Mouse (Mus musculus) hindbrain, embryonic 14.5 days (tissue): ENCODE data around the gene Plau. TPM values are rescaled to one million over a fixed set of nuclear protein-coding genes. Genes with fewer than 3 reads are reported as not detected.

Experiments
- ATAC-seq: fragments of 200-750 bp; cut with Nextera tagmentation; 2 replicates; pipeline ENCODE4 v1.8.0; 2017; ENCODE audit warnings: moderate number of reproducible peaks, mild to moderate bottlenecking, moderate TSS enrichment, moderate library complexity; ENCODE audit not compliant: low FRiP score
- DNase-seq: peaks from one replicate; pipeline ENCODE4 v3.0.0-alpha.2; 2015; ENCODE audit warnings: low spot score
- H3K27ac ChIP-seq: fragments of 300-500 bp; sonication (generic); 2 replicates; pipeline ENCODE4 v1.5.1; 2014; ENCODE audit warnings: mild to moderate bottlenecking, moderate library complexity
- H3K27me3 ChIP-seq: fragments of 300-500 bp; sonication (generic); 2 replicates; pipeline ENCODE4 v1.6.1; 2014; ENCODE audit warnings: mild to moderate bottlenecking, low read length, mixed read lengths; ENCODE audit not compliant: control insufficient read depth, insufficient read depth
- H3K36me3 ChIP-seq: fragments of 300-500 bp; sonication (generic); replicated peaks from 2 replicates; pipeline ENCODE4 v1.6.1; 2014; ENCODE audit not compliant: control insufficient read depth, insufficient read depth
- H3K4me1 ChIP-seq: fragments of 300-500 bp; sonication (generic); replicated peaks from 2 replicates; pipeline ENCODE4 v1.6.1; 2014; ENCODE audit warnings: antibody characterized with exemption, low read length, mixed read lengths; ENCODE audit not compliant: control insufficient read depth, insufficient read depth
- H3K4me2 ChIP-seq: fragments of 300-500 bp; sonication (generic); replicated peaks from 2 replicates; pipeline ENCODE4 v1.6.1; 2014; ENCODE audit warnings: mild to moderate bottlenecking, moderate library complexity
- H3K4me3 ChIP-seq: fragments of 300-500 bp; sonication (generic); replicated peaks from 2 replicates; pipeline ENCODE4 v1.5.1; 2014; ENCODE audit warnings: mild to moderate bottlenecking, low read length
- H3K9ac ChIP-seq: fragments of 300-500 bp; sonication (generic); 2 replicates; pipeline ENCODE4 v1.6.1; 2014
- H3K9me3 ChIP-seq: fragments of 300-500 bp; sonication (generic); 2 replicates; pipeline ENCODE4 v1.6.1; 2016; ENCODE audit warnings: low read length; ENCODE audit not compliant: control insufficient read depth
- WGBS: fragments of 180-500 bp; shearing (Covaris S2); extraction: QIAGEN DNeasy Blood & Tissue Kit; methylation state at CpG from one replicate; pipeline ENCODE4 v1.1.7; 2014; 5-methylcytosine and 5-hydroxymethylcytosine counted together
- polyA plus RNA-seq: library from polyadenylated mRNA; unstranded; fragments of >200 nt; fragmentation: Nextera tagmentation; extraction: Ambion mirVana; gene quantifications from 2 replicates; pipeline ENCODE4 v1.2.1, GENCODE M21; 2014

Gene Plau
- polyA plus RNA-seq, 1 experiment from 2014 or later: 0.27 TPM

- DNase-seq (no peak), ATAC-seq (no peak)
- Histone ChIP-seq H3K27me3 (no peaks in the 10 kb centered on the region), H3K4me1 (no peaks in the 10 kb centered on the region), H3K4me2 (no peak overlapping the region), H3K36me3 (no peaks in the 10 kb centered on the region), H3K4me3 (no peak overlapping the region), H3K9ac (no peak overlapping the region), H3K9me3 (no peaks in the 10 kb centered on the region), H3K27ac (no peak overlapping the region)
- WGBS: 75% methylated on average over 4 of the region's 4 CpGs
Observed at GRCm38 (mm10) chr14:20849753-20850152, 13.3 kb downstream of the Plau start.

DNA sequence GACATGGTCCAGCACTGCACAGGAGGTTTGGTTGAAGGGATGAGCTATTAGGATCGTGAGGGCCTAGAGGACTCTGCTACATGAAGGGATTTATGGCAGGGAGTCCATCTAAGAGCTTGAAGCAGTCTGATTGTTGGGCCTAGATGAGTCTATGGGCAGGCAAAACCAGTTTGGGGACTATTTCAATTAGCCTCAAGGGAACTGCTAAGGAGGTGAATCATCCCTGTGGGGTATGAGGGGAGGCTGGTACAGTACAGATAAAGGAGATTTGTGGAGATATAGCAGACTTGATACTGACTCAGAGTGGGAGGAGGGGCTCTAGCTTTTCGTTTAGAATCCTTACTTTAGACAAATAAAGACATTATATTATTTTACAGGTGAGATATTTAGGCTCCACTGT is 14.0 kb downstream of the Plau start:
- ATAC-seq (no peak), DNase-seq (no peak)
- Histone ChIP-seq H3K4me1 (no peaks in the 10 kb centered on the region), H3K27ac (no peak overlapping the region), H3K27me3 (no peaks in the 10 kb centered on the region), H3K9me3 (no peaks in the 10 kb centered on the region), H3K4me3 (no peak overlapping the region), H3K36me3 (no peaks in the 10 kb centered on the region), H3K4me2 (no peak overlapping the region), H3K9ac (no peak overlapping the region)
- 85% methylated on average over 2 of the region's 2 CpGs for WGBS

DNA sequence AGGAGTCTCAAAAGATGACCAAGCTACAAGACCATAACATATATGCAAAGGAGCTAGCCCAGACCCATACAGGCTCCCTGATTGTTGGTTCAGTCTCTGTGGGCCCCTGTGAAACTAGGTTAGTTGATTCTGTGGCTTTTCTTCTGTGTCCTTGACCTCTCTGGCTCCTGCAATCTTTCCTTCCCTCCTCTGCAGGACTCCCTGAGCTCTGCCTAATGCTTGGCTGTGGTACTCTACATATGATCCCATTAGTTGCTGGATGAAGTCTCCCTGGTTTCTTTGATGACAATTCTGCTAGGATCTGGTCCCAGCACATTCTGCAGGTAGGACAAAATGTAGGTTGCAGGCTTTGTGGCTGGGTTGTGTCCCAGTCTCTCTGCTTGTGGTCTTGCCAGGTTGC is 15.3 kb downstream of the Plau start:
- Histone ChIP-seq H3K4me1 (no peaks in the 10 kb centered on the region), H3K9ac (no peak overlapping the region), H3K9me3 (no peaks in the 10 kb centered on the region), H3K27ac (no peak overlapping the region), H3K36me3 (no peaks in the 10 kb centered on the region), H3K4me3 (no peak overlapping the region), H3K27me3 (no peaks in the 10 kb centered on the region), H3K4me2 (no peak overlapping the region)
- DNase-seq: no peak
- no peak for ATAC-seq

DNA sequence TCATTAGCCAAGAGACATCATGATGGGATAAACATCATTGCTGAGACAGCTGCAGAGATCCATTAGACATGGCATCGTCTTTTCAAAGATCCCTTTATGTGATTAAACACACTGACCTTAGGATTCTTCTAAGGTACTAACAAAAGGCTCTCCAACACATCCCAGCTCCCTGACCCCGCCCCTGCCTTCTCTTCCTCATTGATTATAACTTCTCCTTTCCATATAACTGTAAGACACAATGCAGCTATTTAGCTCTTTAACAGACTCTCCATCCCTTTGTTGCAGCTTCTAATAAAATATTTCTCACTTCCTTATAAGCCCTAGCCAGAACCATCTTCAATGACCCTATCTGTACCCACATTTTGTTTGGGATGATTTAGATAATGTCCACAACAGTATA is 24.7 kb downstream of the Plau start:
- Histone ChIP-seq H3K27ac (no peak overlapping the region), H3K4me2 (no peak overlapping the region), H3K9me3 (no peaks in the 10 kb centered on the region), H3K4me3 (no peak overlapping the region), H3K36me3 (no peaks in the 10 kb centered on the region), H3K27me3 (no peaks in the 10 kb centered on the region), H3K4me1 (no peaks in the 10 kb centered on the region), H3K9ac (no peak overlapping the region)
- no peak for ATAC-seq
- DNase-seq: no peak
- WGBS: 54% methylated on average over 2 of the region's 2 CpGs

DNA sequence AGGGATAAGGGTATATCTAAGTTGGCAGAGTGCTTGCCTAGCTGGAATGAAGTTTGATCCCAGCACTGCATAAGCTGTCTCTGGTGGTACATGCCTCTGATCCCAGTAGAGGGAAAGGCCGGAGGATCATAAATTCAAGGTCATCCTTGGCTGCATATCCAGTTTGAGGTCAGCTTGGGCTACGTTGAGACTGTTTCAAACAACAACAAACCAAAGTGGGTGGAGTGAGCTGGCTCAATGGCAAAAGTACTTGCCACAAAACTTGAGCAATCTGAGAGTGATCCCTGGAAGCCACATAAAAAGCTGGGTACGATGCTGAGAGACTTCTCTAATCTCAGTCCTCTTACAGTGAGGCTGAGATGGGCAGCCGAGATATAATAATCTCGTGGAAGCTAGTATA is 25.1 kb downstream of the Plau start:
- Histone ChIP-seq H3K27ac (no peak overlapping the region), H3K27me3 (no peaks in the 10 kb centered on the region), H3K4me1 (no peaks in the 10 kb centered on the region), H3K4me2 (no peak overlapping the region), H3K36me3 (no peaks in the 10 kb centered on the region), H3K4me3 (no peak overlapping the region), H3K9me3 (no peaks in the 10 kb centered on the region), H3K9ac (no peak overlapping the region)
- 84% methylated on average over 5 of the region's 5 CpGs for WGBS
- DNase-seq: no peak
- ATAC-seq: no peak

DNA sequence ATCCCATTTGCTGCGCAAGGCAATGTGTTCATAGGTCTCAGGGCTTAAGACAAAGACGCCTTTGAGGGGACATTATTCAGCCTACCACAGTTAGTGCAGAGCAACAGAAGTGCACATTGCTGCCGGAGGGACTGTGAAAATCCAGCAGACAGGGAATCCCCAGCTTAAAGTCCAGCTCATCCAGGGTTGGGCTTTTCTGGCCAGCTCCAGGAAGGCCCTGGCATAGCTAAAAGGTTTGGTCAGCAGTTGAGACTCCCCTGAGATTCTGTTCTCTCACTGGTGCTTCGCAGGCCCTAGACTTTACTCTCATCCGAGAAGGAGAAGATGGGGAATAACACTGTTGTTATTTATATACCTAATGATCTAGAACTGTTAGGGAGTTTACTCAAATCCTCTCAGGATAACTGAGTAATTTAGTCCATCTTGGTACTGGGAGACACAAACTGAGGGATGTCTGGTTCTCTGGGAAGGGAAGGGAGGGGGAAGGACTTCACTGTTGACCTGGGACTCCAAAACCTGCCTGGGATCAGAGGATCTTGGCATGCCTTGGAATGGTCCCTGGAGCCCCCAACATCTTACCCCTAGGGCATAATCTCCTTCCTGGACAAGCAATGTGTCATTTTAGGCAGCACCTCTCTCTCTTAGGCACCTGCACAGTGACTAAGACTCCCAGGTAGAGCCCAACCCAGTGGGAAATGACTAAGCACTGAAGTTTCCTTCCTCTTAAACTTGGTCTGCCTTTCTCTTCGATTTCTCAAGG is 27.0 kb downstream of the Plau start:
- H3K27me3 ChIP-seq: no peaks in the 10 kb centered on the region
- H3K9me3 ChIP-seq: no peaks in the 10 kb centered on the region
- no peak overlapping the region for H3K9ac ChIP-seq
- WGBS: 79% methylated on average over 6 of the region's 6 CpGs
- H3K4me2 ChIP-seq: no peak overlapping the region
- ATAC-seq: no peak
- DNase-seq: no peak
- H3K4me1 ChIP-seq: no peaks in the 10 kb centered on the region
- no peak overlapping the region for H3K4me3 ChIP-seq
- no peak overlapping the region for H3K27ac ChIP-seq
- no peaks in the 10 kb centered on the region for H3K36me3 ChIP-seq

DNA sequence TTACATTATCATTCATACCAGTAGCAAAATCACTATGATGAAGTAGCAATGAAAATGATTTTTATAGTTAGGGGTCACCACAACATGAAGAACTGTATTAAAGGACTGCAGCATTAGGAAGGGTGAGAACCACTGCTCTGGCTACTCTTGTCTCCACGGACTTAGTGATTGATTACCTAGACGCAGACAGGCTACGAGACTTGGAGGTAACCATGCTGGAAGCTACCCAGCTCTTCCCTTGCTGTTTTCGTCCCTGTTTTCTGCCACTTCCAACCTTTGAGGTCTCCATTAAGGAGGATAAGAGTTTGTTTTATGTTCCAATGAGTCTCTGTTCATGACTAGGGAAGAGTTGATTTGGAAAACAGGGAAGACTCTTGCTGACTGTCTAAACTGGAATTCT is 27.7 kb downstream of the Plau start:
- Histone ChIP-seq H3K27ac (no peak overlapping the region), H3K4me3 (no peak overlapping the region), H3K36me3 (no peaks in the 10 kb centered on the region), H3K4me2 (no peak overlapping the region), H3K27me3 (no peaks in the 10 kb centered on the region), H3K4me1 (no peaks in the 10 kb centered on the region), H3K9ac (no peak overlapping the region), H3K9me3 (no peaks in the 10 kb centered on the region)
- DNase-seq (no peak), ATAC-seq (no peak)
- 67% methylated on average over 4 of the region's 4 CpGs for WGBS

DNA sequence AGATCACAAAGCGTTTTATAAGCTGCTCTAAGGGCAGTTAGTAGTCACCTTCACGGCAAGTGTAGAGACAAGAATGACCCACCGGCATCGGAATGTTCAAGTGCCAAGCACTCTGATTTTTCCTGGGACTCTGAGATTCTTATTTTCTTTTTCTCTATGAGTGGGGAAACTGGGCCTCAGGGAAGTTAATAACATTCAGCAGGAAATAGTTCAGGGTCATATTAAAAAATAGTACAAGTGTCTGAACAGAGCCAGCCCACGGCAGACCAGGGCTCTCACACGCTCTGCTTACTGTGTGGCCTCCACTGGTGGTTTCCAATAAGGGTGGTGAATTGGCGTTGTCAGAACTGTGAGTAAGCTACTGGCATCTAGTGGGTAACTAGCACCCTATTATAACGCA is 29.1 kb downstream of the Plau start:
- DNase-seq: no peak
- WGBS: 92% methylated on average over 8 of the region's 8 CpGs
- Histone ChIP-seq H3K36me3 (no peaks in the 10 kb centered on the region), H3K9ac (no peak overlapping the region), H3K4me3 (no peak overlapping the region), H3K27ac (no peak overlapping the region), H3K4me1 (no peaks in the 10 kb centered on the region), H3K4me2 (no peak overlapping the region), H3K27me3 (no peaks in the 10 kb centered on the region), H3K9me3 (no peaks in the 10 kb centered on the region)
- ATAC-seq: no peak

DNA sequence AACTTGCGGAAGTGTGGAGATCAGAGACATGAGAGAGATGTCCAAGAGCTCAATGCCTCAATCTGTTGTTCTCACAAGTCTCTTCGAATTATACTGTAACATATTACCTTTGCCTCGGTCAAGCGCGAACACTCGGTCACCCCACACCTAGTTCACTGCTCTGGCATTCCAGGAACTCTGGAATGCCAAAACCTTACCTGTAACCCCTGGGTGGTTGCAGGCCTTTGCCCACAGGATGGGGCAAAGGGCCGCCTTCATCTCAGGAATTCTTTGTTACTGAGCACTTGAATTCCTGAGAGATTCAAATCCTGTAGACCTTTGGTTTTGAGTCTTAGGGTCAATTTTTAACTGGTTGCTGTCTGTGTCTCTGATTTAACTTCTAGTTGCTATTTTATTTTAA is 29.9 kb downstream of the Plau start:
- no peak for DNase-seq
- no peak for ATAC-seq
- WGBS: 95% methylated on average over 7 of the region's 7 CpGs
- Histone ChIP-seq H3K27me3 (no peaks in the 10 kb centered on the region), H3K9ac (no peak overlapping the region), H3K4me2 (no peak overlapping the region), H3K27ac (no peak overlapping the region), H3K36me3 (no peaks in the 10 kb centered on the region), H3K4me3 (no peak overlapping the region), H3K9me3 (no peaks in the 10 kb centered on the region), H3K4me1 (no peaks in the 10 kb centered on the region)

DNA sequence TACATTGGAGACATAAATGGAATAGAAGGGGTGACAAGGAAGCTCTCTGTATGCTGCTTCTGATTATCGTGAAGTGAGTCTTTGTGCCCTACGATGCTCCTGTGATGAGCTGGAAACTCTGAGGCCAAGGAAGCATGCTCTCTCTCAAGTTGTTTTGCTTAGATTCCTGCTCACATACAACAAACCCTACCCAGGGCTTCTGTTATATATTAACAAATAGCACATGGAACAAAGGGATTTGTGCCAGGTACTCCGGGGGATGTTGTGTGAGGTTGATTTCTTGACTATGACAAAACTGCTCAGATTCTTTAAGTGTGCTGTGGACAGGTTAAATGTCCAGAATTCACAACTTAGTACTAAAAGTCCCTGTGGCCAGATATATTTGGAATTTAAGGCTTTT is 33.6 kb downstream of the Plau start:
- no peak overlapping the region for H3K4me2 ChIP-seq
- DNase-seq (no peak), ATAC-seq (no peak)
- WGBS: 88% methylated on average over 3 of the region's 3 CpGs
- H3K4me3 ChIP-seq: no peak overlapping the region
- H3K9ac ChIP-seq: no peak overlapping the region
- no peaks in the 10 kb centered on the region for H3K27me3 ChIP-seq
- H3K36me3 ChIP-seq: no peaks in the 10 kb centered on the region
- no peak overlapping the region for H3K27ac ChIP-seq
- no peaks in the 10 kb centered on the region for H3K9me3 ChIP-seq
- no peaks in the 10 kb centered on the region for H3K4me1 ChIP-seq
